ENCODE assay signal across 9 mouse cellular contexts in genomic region chr19:59454196-59454595, GRCm38 (mm10). TPM values are rescaled to one million over a fixed set of nuclear protein-coding genes. Genes with fewer than 3 reads are reported as not detected.
DNase-seq lines count a peak whose midpoint lies in the region; ATAC-seq and TF ChIP-seq lines count a peak whose summit lies in the region.
"Had no signal": no experiment of that assay in that cellular context is flagged by ENCODE, and none has a peak within 500 bp of the region (broad histone marks: within the 10 kb centered on the region; RNA-seq: fewer than 3 reads in every experiment).

No protein-coding gene starts in this region.

- TF ChIP-seq POLR2A in liver, adult 2 months (IDR thresholded peaks at IDR 0.05; ENCODE audit: extremely low read depth, insufficient read depth, low read length), result no peak

- no peaks in the 10 kb centered on the region for H3K36me3 ChIP-seq in liver, adult 2 months (ENCODE audit: control insufficient read depth, insufficient read depth, low read length)
- H3K36me3 ChIP-seq in liver, embryonic 12.5 days, result no peaks in the 10 kb centered on the region
- H3K36me3 ChIP-seq in liver, postnatal 0 days (replicated peaks; ENCODE audit: insufficient read depth, low read length), result no peaks in the 10 kb centered on the region
- no peaks in the 10 kb centered on the region for H3K36me3 ChIP-seq in neural tube, embryonic 15.5 days

- peak; percentile 11 for DNase-seq in liver, adult 2 months (ENCODE audit: extremely low read depth, low read depth, low spot score)
- peak; percentile 91 to 92 for DNase-seq in cerebellum, postnatal 14 days
- DNase-seq in gastrocnemius, adult 2 months, result peak; percentile 80
- DNase-seq in kidney, adult 18-20 months, result peak; percentile 85
- DNase-seq in liver, postnatal 0 days, result peak; percentile 73
- peak; percentile 82 for DNase-seq in thymus, postnatal 25 days

- no peak overlapping the region for H3K4me2 ChIP-seq in liver, embryonic 12.5 days
- H3K4me2 ChIP-seq in liver, postnatal 0 days (ENCODE audit: low read depth, low read length), result no peak overlapping the region
- no peak overlapping the region for H3K4me2 ChIP-seq in neural tube, embryonic 15.5 days

- peaks cover 5% of the 10 kb centered on the region; the same call in 1 of the 2 replicates for H3K4me1 ChIP-seq in liver, adult 2 months (ENCODE audit: control insufficient read depth, insufficient read depth, low read length)
- peaks cover 4% of the 10 kb centered on the region for H3K4me1 ChIP-seq in liver, embryonic 12.5 days
- no peaks in the 10 kb centered on the region; the same call in none of the 2 replicates for H3K4me1 ChIP-seq in liver, postnatal 0 days (ENCODE audit: insufficient read depth)
- H3K4me1 ChIP-seq in neural tube, embryonic 15.5 days, result peaks cover 23% of the 10 kb centered on the region

- no peak overlapping the region for H3K9ac ChIP-seq in liver, adult 2 months (ENCODE audit: low read depth, low read length)
- H3K9ac ChIP-seq in liver, embryonic 12.5 days, result no peak overlapping the region
- H3K9ac ChIP-seq in liver, postnatal 0 days (replicated peaks), result no peak overlapping the region
- no peak overlapping the region for H3K9ac ChIP-seq in neural tube, embryonic 15.5 days (replicated peaks)

- no peak overlapping the region for H3K27ac ChIP-seq in liver, adult 2 months (replicated peaks; ENCODE audit: insufficient read depth, low read depth, low read length)
- no peak overlapping the region for H3K27ac ChIP-seq in liver, embryonic 12.5 days
- no peak overlapping the region for H3K27ac ChIP-seq in gastrocnemius, adult 2 months
- H3K27ac ChIP-seq in liver, postnatal 0 days (ENCODE audit: low read depth), result no peak overlapping the region
- H3K27ac ChIP-seq in neural tube, embryonic 15.5 days (replicated peaks), result no peak overlapping the region

- intact Hi-C loops in gastrocnemius, adult 2 months (cut with DNase I), result loop anchor here (1.0 to 5.0 kb wide), 2 partner anchors 690 to 858 kb away; no protein-coding TSS in a partner anchor

- no peaks in the 10 kb centered on the region for H3K9me3 ChIP-seq in liver, embryonic 12.5 days (replicated peaks)
- no peaks in the 10 kb centered on the region for H3K9me3 ChIP-seq in liver, postnatal 0 days (ENCODE audit: low read length)
- no peaks in the 10 kb centered on the region for H3K9me3 ChIP-seq in neural tube, embryonic 15.5 days (replicated peaks)
- H3K9me3 ChIP-seq: megakaryocyte, embryonic 14.5 days had no signal

- TF ChIP-seq CTCF in liver, adult 2 months (IDR thresholded peaks at IDR 0.05; ENCODE audit: low read depth, low read length), result peak; percentile 89
- peak; percentile 91 for TF ChIP-seq CTCF in gastrocnemius, adult 2 months (IDR thresholded peaks at IDR 0.05)
- peak; percentile 86 for TF ChIP-seq CTCF in liver, postnatal 0 days (IDR thresholded peaks at IDR 0.05; ENCODE audit: low read depth)

- H3K4me3 ChIP-seq in liver, adult 2 months (ENCODE audit: insufficient read depth, low read depth, low read length), result no peak overlapping the region
- H3K4me3 ChIP-seq in liver, embryonic 12.5 days, result no peak overlapping the region
- H3K4me3 ChIP-seq in gastrocnemius, adult 2 months, result no peak overlapping the region
- no peak overlapping the region for H3K4me3 ChIP-seq in liver, postnatal 0 days (ENCODE audit: low read depth, low read length)
- H3K4me3 ChIP-seq in neural tube, embryonic 15.5 days (replicated peaks), result no peak overlapping the region
- H3K4me3 ChIP-seq: megakaryocyte, embryonic 14.5 days had no signal

- H3K79me2 ChIP-seq in liver, adult 2 months (ENCODE audit: control insufficient read depth, insufficient read depth, low read length), result no peaks in the 10 kb centered on the region

- no peak for ATAC-seq in liver, embryonic 12.5 days
- ATAC-seq in liver, postnatal 0 days, result no peak
- peak; percentile 75 for ATAC-seq in neural tube, embryonic 15.5 days (ENCODE audit: low FRiP score)

- TF ChIP-seq EP300 in liver, postnatal 0 days (IDR thresholded peaks at IDR 0.05; ENCODE audit: low read depth), result no peak

- WGBS in liver, adult 2 months, result under 1% methylated on average over 18 of the region's 18 CpGs
- 2% methylated on average over 18 of the region's 18 CpGs for WGBS in liver, embryonic 12.5 days (ENCODE audit: insufficient replicate concordance)
- WGBS in liver, postnatal 0 days (ENCODE audit: insufficient replicate concordance), result under 1% methylated on average over 18 of the region's 18 CpGs
- 0% methylated on average over 18 of the region's 18 CpGs for WGBS in neural tube, embryonic 15.5 days

- peaks cover 14% of the 10 kb centered on the region for H3K27me3 ChIP-seq in liver, adult 2 months (ENCODE audit: control insufficient read depth, insufficient read depth, low read length)
- H3K27me3 ChIP-seq in liver, embryonic 12.5 days (replicated peaks), result peaks cover 97% of the 10 kb centered on the region
- H3K27me3 ChIP-seq in liver, postnatal 0 days (ENCODE audit: insufficient read depth, low read length), result peaks cover 97% of the 10 kb centered on the region
- H3K27me3 ChIP-seq in neural tube, embryonic 15.5 days (replicated peaks), result peaks cover 98% of the 10 kb centered on the region

RNA-seq across cellular contexts. Expression of gene Emx2, which starts 4.0 kb away (rescaled TPM):
- total RNA-seq in liver, adult 2 months (2014; rRNA removed), result not detected in 2 replicates
- not detected in 2 replicates for polyA plus RNA-seq in liver, adult 2 months (2012; rRNA removed)
- polyA plus RNA-seq in liver, embryonic 12.5 days (2016; fragmentation: Nextera tagmentation; extraction: Ambion mirVana), result 0.05 and 0.11 TPM in 2 replicates
- total RNA-seq in gastrocnemius, adult 2 months (2021), result 1 to 10 TPM in 1 of 2 experiments, under 1 TPM in 1; 0.89 to 1.9 TPM
- not detected in 2 replicates for polyA plus RNA-seq in liver, postnatal 0 days (2015; fragmentation: Nextera tagmentation; extraction: Ambion mirVana)
- 0.06 TPM in 1 of 2 replicates, not detected in the other for polyA plus RNA-seq in neural tube, embryonic 15.5 days (2015; fragmentation: Nextera tagmentation; extraction: Ambion mirVana)

Comparison
In these comparisons a context has a peak if more than half of its experiments do, and no peak if none do; other contexts are left out.
1. DNase-seq: peak in every context shown above with its lines; median percentile 92 in cerebellum, postnatal 14 days; 85 in kidney, adult 18-20 months; 82 in thymus, postnatal 25 days; 80 in gastrocnemius, adult 2 months; 73 in liver, postnatal 0 days; 11 in liver, adult 2 months.